Comparison of ENCODE assay signal across 8 mouse cellular contexts in the genomic region with DNA sequence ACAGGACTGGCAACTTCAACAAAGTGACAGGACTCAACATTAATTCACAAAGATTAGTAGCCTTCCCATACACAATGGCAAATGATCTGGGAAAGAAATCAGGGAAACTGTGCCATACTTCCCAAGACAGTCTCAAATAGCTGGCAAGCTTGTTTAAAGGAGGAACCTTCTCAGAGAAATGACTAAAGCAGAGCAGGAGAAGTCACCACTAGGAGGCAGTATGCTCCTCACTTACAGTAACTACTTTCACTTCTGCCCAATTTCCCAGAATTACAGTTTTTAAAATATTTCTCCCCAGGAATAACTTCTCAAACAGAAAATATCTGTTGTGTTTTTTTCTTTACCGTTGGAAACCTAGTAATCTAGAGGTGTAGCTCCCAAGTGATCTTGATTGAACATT. TPM values are rescaled to one million over a fixed set of nuclear protein-coding genes. Genes with fewer than 3 reads are reported as not detected.
DNase-seq lines count a peak whose midpoint lies in the region; ATAC-seq and TF ChIP-seq lines count a peak whose summit lies in the region.
"Had no signal": no experiment of that assay in that cellular context is flagged by ENCODE, and none has a peak within 500 bp of the region (broad histone marks: within the 10 kb centered on the region; RNA-seq: fewer than 3 reads in every experiment).

No protein-coding gene starts in this region.

- no peaks in the 10 kb centered on the region for H3K79me2 ChIP-seq in MEL (ENCODE audit: control insufficient read depth, insufficient read depth, low read length, poor library complexity)

- H3K27ac ChIP-seq in kidney, embryonic 16.5 days (ENCODE audit: low read length), result no peak overlapping the region
- H3K27ac ChIP-seq in MEL (ENCODE audit: control insufficient read depth, low read depth, low read length), result no peak overlapping the region
- H3K27ac ChIP-seq in lung, postnatal 0 days (ENCODE audit: low read length), result no peak overlapping the region

- peak in 2 of 3 experiments; percentile 14 to 59; a peak in 3 of 6 replicates for TF ChIP-seq CTCF in MEL (IDR thresholded peaks at IDR 0.05 in 2 of 3, conservative IDR thresholded peaks at IDR 0.05 in 1 of 3; ENCODE audit: control insufficient read depth in 1 of 3, insufficient read depth in 1 of 3, low read depth in 2 of 3, low read length in 3 of 3, poor library complexity in 1 of 3, severe bottlenecking in 1 of 3)
- peak; percentile 70 for TF ChIP-seq CTCF in lung, postnatal 0 days (IDR thresholded peaks at IDR 0.05)

- H3K4me2 ChIP-seq in kidney, embryonic 16.5 days (replicated peaks; ENCODE audit: low read depth, low read length), result no peak overlapping the region
- no peak overlapping the region for H3K4me2 ChIP-seq in lung, postnatal 0 days (replicated peaks; ENCODE audit: low read depth, low read length)

- TF ChIP-seq EP300 in MEL (IDR thresholded peaks at IDR 0.05; ENCODE audit: low read depth in 1 of 2, low read length in 2 of 2), result no peak
- TF ChIP-seq EP300 in lung, postnatal 0 days (IDR thresholded peaks at IDR 0.05), result no peak

- H3K9me3 ChIP-seq in kidney, embryonic 16.5 days (ENCODE audit: low read length), result no peaks in the 10 kb centered on the region
- no peaks in the 10 kb centered on the region for H3K9me3 ChIP-seq in MEL (replicated peaks; ENCODE audit: insufficient read depth, low read length)
- no peaks in the 10 kb centered on the region for H3K9me3 ChIP-seq in lung, postnatal 0 days (ENCODE audit: low read length)

- H3K36me3 ChIP-seq in kidney, embryonic 16.5 days (ENCODE audit: insufficient read depth, low read length), result no peaks in the 10 kb centered on the region
- no peaks in the 10 kb centered on the region for H3K36me3 ChIP-seq in MEL (ENCODE audit: control insufficient read depth in 1 of 2, insufficient read depth in 2 of 2, low read length in 2 of 2)
- H3K36me3 ChIP-seq in lung, postnatal 0 days (ENCODE audit: insufficient read depth, low read length), result no peaks in the 10 kb centered on the region

- TF ChIP-seq RAD21 in MEL (IDR thresholded peaks at IDR 0.05; ENCODE audit: low read depth, low read length), result peak; percentile 43

- no peak overlapping the region for H3K4me3 ChIP-seq in kidney, embryonic 16.5 days (ENCODE audit: low read length)
- no peak overlapping the region for H3K4me3 ChIP-seq in MEL (ENCODE audit: control insufficient read depth in 1 of 2, insufficient read depth in 1 of 2, low read depth in 2 of 2, low read length in 2 of 2)
- H3K4me3 ChIP-seq in lung, postnatal 0 days (ENCODE audit: low read depth, low read length), result no peak overlapping the region
- H3K4me3 ChIP-seq: erythroblast, embryonic 14.5 days had no signal

- 51% methylated on average over 1 of the region's 1 CpGs for WGBS in kidney, embryonic 16.5 days
- 35% methylated on average over 1 of the region's 1 CpGs for WGBS in lung, postnatal 0 days

- peak; percentile 73 for DNase-seq in kidney, adult 9 months
- peak; percentile 74 for DNase-seq in CD4-positive helper T cell, adult 2 months (ENCODE audit: low read depth, low spot score)
- peak; percentile 55 for DNase-seq in MEL (ENCODE audit: low read depth, low spot score)
- peak; percentile 43 for DNase-seq in embryo, embryonic 11 days
- DNase-seq in lung, postnatal 0 days (ENCODE audit: low spot score), result peak; percentile 74
- DNase-seq in frontal cortex, postnatal 14 days (ENCODE audit: low spot score in 2 of 2), result no peak

- TF ChIP-seq POLR2A in MEL (IDR thresholded peaks at IDR 0.05; ENCODE audit: control insufficient read depth in 1 of 2, insufficient read depth in 1 of 2, low read depth in 1 of 2, low read length in 2 of 2, poor library complexity in 1 of 2), result no peak

- no peak for ATAC-seq in kidney, embryonic 16.5 days (ENCODE audit: low FRiP score, low TSS enrichment)
- no peak for ATAC-seq in lung, postnatal 0 days

- H3K4me1 ChIP-seq in kidney, embryonic 16.5 days (ENCODE audit: insufficient read depth, low read length), result no peaks in the 10 kb centered on the region
- no peaks in the 10 kb centered on the region for H3K4me1 ChIP-seq in MEL (ENCODE audit: control insufficient read depth in 1 of 2, insufficient read depth in 2 of 2, low read length in 2 of 2)
- no peaks in the 10 kb centered on the region for H3K4me1 ChIP-seq in lung, postnatal 0 days (ENCODE audit: insufficient read depth, low read depth, low read length)

- no peak overlapping the region for H3K9ac ChIP-seq in kidney, embryonic 16.5 days (replicated peaks; ENCODE audit: low read length)
- H3K9ac ChIP-seq in MEL (ENCODE audit: control insufficient read depth, low read depth, low read length, poor library complexity, severe bottlenecking), result no peak overlapping the region
- H3K9ac ChIP-seq in lung, postnatal 0 days (replicated peaks; ENCODE audit: low read depth), result no peak overlapping the region

- H3K27me3 ChIP-seq in kidney, embryonic 16.5 days (ENCODE audit: insufficient read depth, low read length), result no peaks in the 10 kb centered on the region
- H3K27me3 ChIP-seq in MEL (ENCODE audit: control insufficient read depth in 1 of 2, insufficient read depth in 2 of 2, low read length in 2 of 2), result no peaks in the 10 kb centered on the region; a peak in 1 of 4 replicates
- H3K27me3 ChIP-seq in lung, postnatal 0 days (replicated peaks; ENCODE audit: insufficient read depth, low read length), result no peaks in the 10 kb centered on the region

TF ChIP-seq in MEL, 35 proteins besides CTCF, POLR2A, EP300 and RAD21:
- no peak for TF ChIP-seq USF2 (IDR thresholded peaks at IDR 0.05; ENCODE audit: borderline replicate concordance in 1 of 2, insufficient read depth in 1 of 2, low read depth in 1 of 2, low read length in 2 of 2)
- TF ChIP-seq ZKSCAN1 (IDR thresholded peaks at IDR 0.05; ENCODE audit: low read depth, low read length), result no peak
- TF ChIP-seq ZC3H11A (IDR thresholded peaks at IDR 0.05; ENCODE audit: low read depth, low read length), result 0 out of 2 replicates have a peak, but pooled peaks have one; percentile 29
- TF ChIP-seq NELFE (IDR thresholded peaks at IDR 0.05; ENCODE audit: low read depth, low read length), result no peak
- no peak for TF ChIP-seq MEF2A (IDR thresholded peaks at IDR 0.05; ENCODE audit: extremely low read depth, insufficient replicate concordance, low read depth, low read length, poor library complexity, severe bottlenecking)
- no peak for TF ChIP-seq ETS1 (IDR thresholded peaks at IDR 0.05; ENCODE audit: low read depth, low read length)
- TF ChIP-seq MYC (IDR thresholded peaks at IDR 0.05; ENCODE audit: low read depth, low read length), result no peak
- TF ChIP-seq SMC3 (IDR thresholded peaks at IDR 0.05; ENCODE audit: low read depth, low read length), result peak; percentile 49
- no peak for TF ChIP-seq MAZ (IDR thresholded peaks at IDR 0.05; ENCODE audit: low read depth, low read length)
- no peak for TF ChIP-seq NRF1 (IDR thresholded peaks at IDR 0.05; ENCODE audit: insufficient read depth, low read depth, low read length, poor library complexity, severe bottlenecking)

RNA-seq across cellular contexts. Expression of gene Abcg3, which starts 4.2 kb away (rescaled TPM):
- 1.6 and 1.8 TPM in 2 replicates for polyA plus RNA-seq in kidney, embryonic 16.5 days (2015; fragmentation: Nextera tagmentation; extraction: Ambion mirVana)
- total RNA-seq in MEL (2012; rRNA removed), result not detected in 2 replicates
- polyA plus RNA-seq in MEL (2012; ENCODE audit: insufficient read depth in 1 of 2, insufficient read length in 2 of 2, low read depth in 1 of 2, low replicate concordance in 2 of 2, missing spikeins in 1 of 2), result not detected
- polyA plus RNA-seq in lung, postnatal 0 days (2015; fragmentation: Nextera tagmentation; extraction: Ambion mirVana), result 1.3 and 1.4 TPM in 2 replicates
- polyA plus RNA-seq: erythroblast, embryonic 14.5 days had no signal

Comparison
In these comparisons a context has a peak if more than half of its experiments do, and no peak if none do; other contexts are left out.
1. DNase-seq: peak in kidney, adult 9 months (single experiment), CD4-positive helper T cell, adult 2 months (single experiment), MEL (single experiment), embryo, embryonic 11 days (single experiment) and lung, postnatal 0 days (single experiment); none in frontal cortex, postnatal 14 days (0 of 2).